Mouse (Mus musculus) brain, embryonic 14.5 days (tissue): ENCODE results near the gene Frmd4b. TPM values are rescaled to one million over a fixed set of nuclear protein-coding genes. Genes with fewer than 3 reads are reported as not detected.

ENCODE experiments used
- DNase-seq: peaks from one replicate; pipeline ENCODE4 v3.0.0-alpha.2; 2011; ENCODE audit warnings: low read depth
- CTCF ChIP-seq: fragments of 200-500 bp; IDR thresholded peaks from 2 replicates; pipeline ENCODE4 v1.5.1; 2012; ENCODE audit warnings: inconsistent platforms, mild to moderate bottlenecking, moderate library complexity, borderline replicate concordance; ENCODE audit not compliant: insufficient read depth, insufficient read length; ENCODE audit errors: extremely low read depth
- POLR2A ChIP-seq: fragments of 200-500 bp; IDR thresholded peaks from 2 replicates; pipeline ENCODE4 v1.6.1; 2012; ENCODE audit warnings: mild to moderate bottlenecking, inconsistent platforms, borderline replicate concordance; ENCODE audit not compliant: poor library complexity, insufficient read depth, insufficient read length, severe bottlenecking; ENCODE audit errors: extremely low read depth
- polyA plus RNA-seq: library from polyadenylated mRNA; depleted of rRNA; stranded (reverse); fragments of >200 nt; gene quantifications from 2 replicates; pipeline ENCODE4 v1.2.3, GENCODE M21; 2012

Gene Frmd4b
- polyA plus RNA-seq, 1 experiment = 32.7 TPM

- TF ChIP-seq POLR2A (no peak), CTCF (no peak)
- DNase-seq = peak; percentile 97
These were observed 81.4 kb downstream of the Frmd4b start for GRCm38 (mm10) chr6:97535763-97536445.

GRCm38 (mm10) chr6:97531043-97531442 lies 86.3 kb downstream of the Frmd4b start:
- no peak for DNase-seq
- TF ChIP-seq POLR2A (no peak), CTCF (no peak)

- DNase-seq = peak; percentile 90
- TF ChIP-seq CTCF (no peak), POLR2A (no peak)
These were observed 88.2 kb downstream of the Frmd4b start for GRCm38 (mm10) chr6:97528961-97529680.

GRCm38 (mm10) chr6:97526092-97526491 lies 91.2 kb downstream of the Frmd4b start:
- peak; percentile 81 for DNase-seq
- TF ChIP-seq CTCF (peak; percentile 81; the same call in 1 of the 2 replicates), POLR2A (no peak)

GRCm38 (mm10) chr6:97523118-97523517 lies 94.2 kb downstream of the Frmd4b start:
- DNase-seq = peak; percentile 95

GRCm38 (mm10) chr6:97521279-97522038 lies 95.9 kb downstream of the Frmd4b start:
- peak; percentile 72 for DNase-seq
- TF ChIP-seq POLR2A = no peak
- no peak for TF ChIP-seq CTCF

More at GRCm38 (mm10) chr6:97523118-97523517, 94.2 kb downstream of the Frmd4b start:
- TF ChIP-seq POLR2A (no peak), CTCF (peak; percentile 98)

GRCm38 (mm10) chr6:97520566-97520965 lies 96.8 kb downstream of the Frmd4b start:
- DNase-seq = peak; percentile 50
- TF ChIP-seq CTCF (peak; percentile 44; the same call in 1 of the 2 replicates), POLR2A (no peak)

GRCm38 (mm10) chr6:97519553-97519952 lies 97.8 kb downstream of the Frmd4b start:
- DNase-seq = no peak
- TF ChIP-seq POLR2A = no peak

GRCm38 (mm10) chr6:97518467-97518866 lies 98.9 kb downstream of the Frmd4b start:
- TF ChIP-seq POLR2A (no peak), CTCF (no peak)
- no peak for DNase-seq

GRCm38 (mm10) chr6:97517616-97518235 lies 99.6 kb downstream of the Frmd4b start:
- no peak for DNase-seq
- TF ChIP-seq POLR2A = no peak
- TF ChIP-seq CTCF = no peak

- DNase-seq = no peak
- no peak for TF ChIP-seq CTCF
- TF ChIP-seq POLR2A = no peak
These were observed 100.4 kb downstream of the Frmd4b start for GRCm38 (mm10) chr6:97516941-97517340.
